Mouse (Mus musculus): ENCODE data around the gene Scn1b. TPM values are rescaled to one million over a fixed set of nuclear protein-coding genes. Genes with fewer than 3 reads are reported as not detected.

The Scn1b gene
- total and polyA plus RNA-seq, 3 experiments, result 0.30 TPM; not detected in 2

- Histone ChIP-seq H3K27me3 (replicated peaks) (no peaks in the 10 kb centered on the region), H3K9ac (ENCODE audit: insufficient read depth, low read depth) (no peak overlapping the region), H3K4me3 (replicated peaks in 1 of 3; ENCODE audit: low read depth in 2 of 3, low read length in 2 of 3, poor library complexity in 1 of 3) (no peak overlapping the region), H3K4me1 (ENCODE audit: control insufficient read depth in 1 of 2, insufficient read depth in 2 of 2) (peaks cover 13 to 33% of the 10 kb centered on the region in 2 experiments), H3K9me3 (replicated peaks; ENCODE audit: low read length) (peaks cover 3% of the 10 kb centered on the region), H3K27ac (ENCODE audit: insufficient read depth, low read depth) (no peak overlapping the region), H3K79me2 (replicated peaks; ENCODE audit: control insufficient read depth, extremely low read depth, insufficient read depth, poor library complexity, severe bottlenecking) (no peaks in the 10 kb centered on the region), H3K4me2 (ENCODE audit: insufficient read depth, low read depth, poor library complexity, severe bottlenecking) (no peak overlapping the region), H3K36me3 (replicated peaks in 1 of 2; ENCODE audit: control insufficient read depth in 1 of 2, insufficient read depth in 1 of 2, low read length in 1 of 2) (no peaks in the 10 kb centered on the region)
- DNase-seq (ENCODE audit: extremely low read depth), result no peak
- in situ Hi-C loops (cut with MboI; ENCODE audit: low pct_ligation_motif_present, low pct_unique_long_range_greater_than_20kb, low sequenced_read_pairs) (no loop called here), dilution Hi-C loops (cut with MboI; ENCODE audit: extremely low pct_ligation_motif_present, extremely low pct_unique_long_range_greater_than_20kb, low sequenced_read_pairs) (no loop called here)
- TF ChIP-seq JUND (conservative IDR thresholded peaks at IDR 0.05; ENCODE audit: low read depth, low read length) (no peak), UBTF (IDR thresholded peaks at IDR 0.05; ENCODE audit: low read depth, low read length) (no peak), RAD21 (IDR thresholded peaks at IDR 0.05; ENCODE audit: low read depth, low read length) (no peak), NELFE (IDR thresholded peaks at IDR 0.05; ENCODE audit: low read depth, low read length) (no peak), MAZ (IDR thresholded peaks at IDR 0.05; ENCODE audit: low read depth, low read length) (no peak), TCF12 (IDR thresholded peaks at IDR 0.05; ENCODE audit: low read depth, low read length) (no peak), MAFK (IDR thresholded peaks at IDR 0.05; ENCODE audit: insufficient replicate concordance, low read length) (no peak), TBP (conservative IDR thresholded peaks at IDR 0.05; ENCODE audit: low read depth, low read length) (no peak), MXI1 (IDR thresholded peaks at IDR 0.05; ENCODE audit: low read depth, low read length) (no peak), KAT2A (IDR thresholded peaks at IDR 0.05; ENCODE audit: insufficient replicate concordance, low read length) (no peak), EP300 (IDR thresholded peaks at IDR 0.05; ENCODE audit: low read length) (no peak)
Observed at GRCm38 (mm10) chr7:31163666-31164577, 37.1 kb upstream of the Scn1b start.

DNA sequence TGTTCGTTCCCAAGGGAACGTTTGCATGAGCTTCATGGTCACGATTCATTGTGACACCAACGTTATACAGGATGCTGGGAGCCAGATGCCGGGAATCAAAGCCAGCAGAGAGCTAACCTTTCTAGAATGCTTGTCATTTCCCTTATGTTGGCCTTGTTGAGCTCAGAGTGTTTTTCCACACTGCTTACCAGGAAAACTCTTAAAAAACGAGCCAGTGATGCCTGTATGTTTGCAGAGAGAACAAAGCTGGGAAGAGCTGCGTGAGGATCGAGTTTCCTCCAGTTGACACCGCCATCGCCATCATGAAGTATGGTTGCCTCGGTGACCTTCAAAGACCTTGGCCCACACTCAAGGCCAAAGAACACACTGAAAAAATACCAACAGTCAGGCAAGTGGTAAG is 35.5 kb upstream of the Scn1b start:
- Histone ChIP-seq H3K9ac (ENCODE audit: insufficient read depth, low read depth) (no peak overlapping the region), H3K27me3 (replicated peaks) (no peaks in the 10 kb centered on the region), H3K4me3 (replicated peaks in 1 of 3; ENCODE audit: low read depth in 2 of 3, low read length in 2 of 3, poor library complexity in 1 of 3) (no peak overlapping the region), H3K27ac (ENCODE audit: insufficient read depth, low read depth) (no peak overlapping the region), H3K4me1 (ENCODE audit: control insufficient read depth in 1 of 2, insufficient read depth in 2 of 2) (peaks cover 10 to 49% of the 10 kb centered on the region in 2 experiments), H3K79me2 (replicated peaks; ENCODE audit: control insufficient read depth, extremely low read depth, insufficient read depth, poor library complexity, severe bottlenecking) (no peaks in the 10 kb centered on the region), H3K9me3 (replicated peaks; ENCODE audit: low read length) (peaks cover 3% of the 10 kb centered on the region), H3K4me2 (ENCODE audit: insufficient read depth, low read depth, poor library complexity, severe bottlenecking) (no peak overlapping the region), H3K36me3 (replicated peaks in 1 of 2; ENCODE audit: control insufficient read depth in 1 of 2, insufficient read depth in 1 of 2, low read length in 1 of 2) (no peaks in the 10 kb centered on the region)
- no peak for TF ChIP-seq BHLHE40 (IDR thresholded peaks at IDR 0.05; ENCODE audit: low read depth, low read length)
- DNase-seq (ENCODE audit: extremely low read depth), result no peak
- dilution Hi-C loops (cut with MboI; ENCODE audit: extremely low pct_ligation_motif_present, extremely low pct_unique_long_range_greater_than_20kb, low sequenced_read_pairs), result no loop called here
- in situ Hi-C loops (cut with MboI; ENCODE audit: low pct_ligation_motif_present, low pct_unique_long_range_greater_than_20kb, low sequenced_read_pairs), result no loop called here

GRCm38 (mm10) chr7:31161831-31162230 is 35.0 kb upstream of the Scn1b start:
- H3K27ac ChIP-seq (ENCODE audit: insufficient read depth, low read depth), result no peak overlapping the region
- DNase-seq (ENCODE audit: extremely low read depth), result no peak
- H3K36me3 ChIP-seq (replicated peaks in 1 of 2; ENCODE audit: control insufficient read depth in 1 of 2, insufficient read depth in 1 of 2, low read length in 1 of 2), result no peaks in the 10 kb centered on the region
- dilution Hi-C loops (cut with MboI; ENCODE audit: extremely low pct_ligation_motif_present, extremely low pct_unique_long_range_greater_than_20kb, low sequenced_read_pairs), result no loop called here
- H3K9ac ChIP-seq (ENCODE audit: insufficient read depth, low read depth), result no peak overlapping the region
- H3K79me2 ChIP-seq (replicated peaks; ENCODE audit: control insufficient read depth, extremely low read depth, insufficient read depth, poor library complexity, severe bottlenecking), result no peaks in the 10 kb centered on the region
- peaks cover 3% of the 10 kb centered on the region for H3K9me3 ChIP-seq (replicated peaks; ENCODE audit: low read length)
- H3K4me2 ChIP-seq (ENCODE audit: insufficient read depth, low read depth, poor library complexity, severe bottlenecking), result no peak overlapping the region
- in situ Hi-C loops (cut with MboI; ENCODE audit: low pct_ligation_motif_present, low pct_unique_long_range_greater_than_20kb, low sequenced_read_pairs), result no loop called here
- no peaks in the 10 kb centered on the region for H3K27me3 ChIP-seq (replicated peaks)
- peaks cover 10 to 54% of the 10 kb centered on the region in 2 experiments for H3K4me1 ChIP-seq (ENCODE audit: control insufficient read depth in 1 of 2, insufficient read depth in 2 of 2)
- TF ChIP-seq SMC3 (IDR thresholded peaks at IDR 0.05; ENCODE audit: low read depth, low read length), result no peak
- TF ChIP-seq PAX5 (IDR thresholded peaks at IDR 0.05; ENCODE audit: low read length), result no peak
- TF ChIP-seq CHD1 (IDR thresholded peaks at IDR 0.05; ENCODE audit: low read depth, low read length), result no peak
- no peak for TF ChIP-seq ETS1 (conservative IDR thresholded peaks at IDR 0.05; ENCODE audit: low read depth, low read length)
- no peak for TF ChIP-seq ZMIZ1 (IDR thresholded peaks at IDR 0.05; ENCODE audit: low read depth, low read length)
- no peak for TF ChIP-seq POLR2A (IDR thresholded peaks at IDR 0.05; ENCODE audit: low read depth, low read length)
- no peak for TF ChIP-seq HCFC1 (IDR thresholded peaks at IDR 0.05; ENCODE audit: low read depth, low read length)
- no peak for TF ChIP-seq POLR2AphosphoS2 (IDR thresholded peaks at IDR 0.05; ENCODE audit: low read depth, low read length)
- no peak for TF ChIP-seq ZC3H11A (IDR thresholded peaks at IDR 0.05; ENCODE audit: low read depth, low read length)
- TF ChIP-seq MAFK (IDR thresholded peaks at IDR 0.05; ENCODE audit: insufficient replicate concordance, low read length), result no peak
- no peak for TF ChIP-seq IRF4 (IDR thresholded peaks at IDR 0.05; ENCODE audit: low read depth, low read length)
- TF ChIP-seq NRF1 (IDR thresholded peaks at IDR 0.05; ENCODE audit: low read depth, low read length), result no peak
- no peak for TF ChIP-seq KAT2A (IDR thresholded peaks at IDR 0.05; ENCODE audit: insufficient replicate concordance, low read length)
- no peak for TF ChIP-seq ELF1 (IDR thresholded peaks at IDR 0.05; ENCODE audit: low read depth, low read length)
- TF ChIP-seq GABPA (IDR thresholded peaks at IDR 0.05; ENCODE audit: insufficient replicate concordance, low read depth, low read length), result no peak
- no peak overlapping the region for H3K4me3 ChIP-seq (replicated peaks in 1 of 3; ENCODE audit: low read depth in 2 of 3, low read length in 2 of 3, poor library complexity in 1 of 3)
